In the genomic region with DNA sequence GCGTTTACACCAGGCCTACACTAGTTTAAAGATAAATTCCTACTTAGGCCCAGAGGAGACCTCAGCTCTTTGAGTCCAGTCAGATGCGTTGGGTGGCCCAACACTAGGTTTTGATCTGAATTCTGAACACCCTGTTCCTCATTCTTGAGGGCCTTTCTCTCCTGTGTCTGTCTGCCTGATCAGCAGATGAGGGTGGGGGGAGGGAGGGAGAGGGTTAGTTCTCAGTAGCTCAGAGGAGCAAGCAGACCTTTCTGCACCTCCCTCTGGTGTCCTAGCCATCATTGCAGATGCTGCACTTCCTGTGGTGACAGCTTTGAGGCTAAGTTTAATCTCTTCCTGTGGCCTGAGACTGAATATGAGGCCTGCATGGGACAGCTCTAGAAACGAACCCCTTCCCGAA, we compare ENCODE assay signal across 21 mouse cellular contexts.
DNase-seq lines count a peak whose midpoint lies in the region; ATAC-seq and TF ChIP-seq lines count a peak whose summit lies in the region.
"Had no signal": no experiment of that assay in that cellular context is flagged by ENCODE, and none has a peak within 500 bp of the region (broad histone marks: within the 10 kb centered on the region; RNA-seq: fewer than 3 reads in every experiment).

No protein-coding gene starts in this region.

- no peaks in the 10 kb centered on the region for H3K9me3 ChIP-seq in lung, embryonic 14.5 days (ENCODE audit: low read depth, low read length)
- no peaks in the 10 kb centered on the region for H3K9me3 ChIP-seq in lung, postnatal 0 days (ENCODE audit: low read length)
- H3K9me3 ChIP-seq: embryonic facial prominence, embryonic 13.5 days; hindbrain, embryonic 13.5 days; limb, embryonic 13.5 days; megakaryocyte, embryonic 14.5 days had no signal

- DNase-seq in gastrocnemius, adult 2 months = no peak
- DNase-seq in gastrocnemius, adult 8-10 months (ENCODE audit: low spot score in 2 of 2) = no peak
- no peak for DNase-seq in lung, embryonic 14.5 days
- no peak for DNase-seq in lung, postnatal 0 days (ENCODE audit: low spot score)
- DNase-seq in left cerebral cortex, adult 11 months (ENCODE audit: low spot score) = no peak
- DNase-seq: cerebellum, adult 9-10 months; heart, postnatal 10 days; lung, postnatal 10 days; midbrain, embryonic 14.5 days; thymus, postnatal 36 days had no signal

- TF ChIP-seq CTCF in gastrocnemius, adult 2 months (IDR thresholded peaks at IDR 0.05) = no peak
- TF ChIP-seq CTCF in lung, embryonic 14.5 days (IDR thresholded peaks at IDR 0.05; ENCODE audit: low read depth) = no peak
- TF ChIP-seq CTCF in lung, postnatal 0 days (IDR thresholded peaks at IDR 0.05) = no peak

- no peak overlapping the region for H3K9ac ChIP-seq in lung, embryonic 14.5 days
- H3K9ac ChIP-seq in lung, postnatal 0 days (replicated peaks; ENCODE audit: low read depth) = no peak overlapping the region
- H3K9ac ChIP-seq: embryonic facial prominence, embryonic 13.5 days; hindbrain, embryonic 13.5 days; liver, embryonic 14.5 days had no signal

- intact Hi-C loops in gastrocnemius, adult 2 months (cut with DNase I) = loop anchor here (5.0 kb wide), 1 partner anchor 190 kb away; no protein-coding TSS in a partner anchor

- H3K4me2 ChIP-seq in lung, embryonic 14.5 days = no peak overlapping the region
- H3K4me2 ChIP-seq in lung, postnatal 0 days (replicated peaks; ENCODE audit: low read depth, low read length) = no peak overlapping the region
- H3K4me2 ChIP-seq: embryonic facial prominence, embryonic 13.5 days; hindbrain, embryonic 13.5 days; limb, embryonic 13.5 days had no signal

- no peak for ATAC-seq in lung, embryonic 14.5 days (ENCODE audit: insufficient read depth)
- ATAC-seq in lung, postnatal 0 days = no peak
- peak; percentile 41 for ATAC-seq in megakaryocyte progenitor cell, adult 5-6 weeks (replicated peaks; ENCODE audit: poor library complexity)
- ATAC-seq in erythroblast, adult 5-6 weeks (replicated peaks; ENCODE audit: low FRiP score, poor library complexity, severe bottlenecking) = no peak
- ATAC-seq: forebrain, embryonic 16.5 days; intestine, postnatal 0 days had no signal

- WGBS in lung, embryonic 14.5 days = 33% methylated on average over 4 of the region's 4 CpGs
- WGBS in lung, postnatal 0 days = 60% methylated on average over 4 of the region's 4 CpGs

- no peak overlapping the region for H3K4me3 ChIP-seq in gastrocnemius, adult 2 months
- no peak overlapping the region for H3K4me3 ChIP-seq in lung, embryonic 14.5 days (ENCODE audit: low read depth, low read length)
- H3K4me3 ChIP-seq in lung, postnatal 0 days (ENCODE audit: low read depth, low read length) = no peak overlapping the region
- H3K4me3 ChIP-seq in brown adipose tissue, adult 24 weeks (ENCODE audit: insufficient read depth, low read depth, low read length) = no peak overlapping the region
- H3K4me3 ChIP-seq: embryonic facial prominence, embryonic 13.5 days; hindbrain, embryonic 13.5 days; limb, embryonic 13.5 days; megakaryocyte, embryonic 14.5 days; myocyte had no signal

- H3K4me1 ChIP-seq in lung, embryonic 14.5 days (ENCODE audit: insufficient read depth) = no peaks in the 10 kb centered on the region
- 0 out of 2 replicates have a peak, but pooled peaks cover 4% of the 10 kb centered on the region for H3K4me1 ChIP-seq in lung, postnatal 0 days (ENCODE audit: insufficient read depth, low read depth, low read length)
- peaks cover 10% of the 10 kb centered on the region for H3K4me1 ChIP-seq in brown adipose tissue, adult 24 weeks (ENCODE audit: control insufficient read depth, insufficient read depth, insufficient read length, low read length)
- H3K4me1 ChIP-seq: limb, embryonic 13.5 days had no signal

- no peak for TF ChIP-seq EP300 in lung, postnatal 0 days (IDR thresholded peaks at IDR 0.05)

- 0 out of 2 replicates have a peak overlapping the region, but pooled peaks have one; percentile 13 for H3K27ac ChIP-seq in gastrocnemius, adult 2 months
- peak overlapping the region; percentile 38; the same call in 1 of the 2 replicates for H3K27ac ChIP-seq in lung, embryonic 14.5 days (ENCODE audit: low read depth)
- no peak overlapping the region for H3K27ac ChIP-seq in lung, postnatal 0 days (ENCODE audit: low read length)
- 0 out of 2 replicates have a peak overlapping the region, but pooled peaks have one; percentile 17 for H3K27ac ChIP-seq in brown adipose tissue, adult 24 weeks (replicated peaks; ENCODE audit: low read depth, low read length)
- H3K27ac ChIP-seq: embryonic facial prominence, embryonic 13.5 days; hindbrain, embryonic 13.5 days; limb, embryonic 13.5 days; liver, embryonic 14.5 days had no signal

- no peaks in the 10 kb centered on the region for H3K27me3 ChIP-seq in lung, embryonic 14.5 days (ENCODE audit: insufficient read depth, low read length)
- no peaks in the 10 kb centered on the region for H3K27me3 ChIP-seq in lung, postnatal 0 days (replicated peaks; ENCODE audit: insufficient read depth, low read length)
- H3K27me3 ChIP-seq: embryonic facial prominence, embryonic 13.5 days; hindbrain, embryonic 13.5 days; limb, embryonic 13.5 days had no signal

- peaks cover 53% of the 10 kb centered on the region for H3K36me3 ChIP-seq in lung, embryonic 14.5 days (ENCODE audit: insufficient read depth)
- peaks cover 5% of the 10 kb centered on the region for H3K36me3 ChIP-seq in lung, postnatal 0 days (ENCODE audit: insufficient read depth, low read length)
